Mouse (Mus musculus) embryonic facial prominence, embryonic 13.5 days (tissue): ENCODE results near the gene Adamts3. TPM values are rescaled to one million over a fixed set of nuclear protein-coding genes. Genes with fewer than 3 reads are reported as not detected.

Experiments
- ATAC-seq: fragments of 200-750 bp; cut with Nextera tagmentation; 2 replicates; pipeline ENCODE4 v1.8.0; 2017; ENCODE audit warnings: low read depth; ENCODE audit not compliant: insufficient number of reproducible peaks, insufficient read depth, low FRiP score, low TSS enrichment
- H3K27ac ChIP-seq: fragments of 300-500 bp; sonication (generic); 2 replicates; pipeline ENCODE4 v1.5.1; 2015; ENCODE audit warnings: moderate library complexity, mild to moderate bottlenecking, inconsistent platforms
- H3K27me3 ChIP-seq: fragments of 300-500 bp; sonication (generic); 2 replicates; pipeline ENCODE4 v1.6.1; 2015; ENCODE audit warnings: mild to moderate bottlenecking, inconsistent platforms
- H3K36me3 ChIP-seq: fragments of 300-500 bp; sonication (generic); 2 replicates; pipeline ENCODE4 v1.6.1; 2015; ENCODE audit warnings: mild to moderate bottlenecking, inconsistent platforms
- H3K4me1 ChIP-seq: fragments of 300-500 bp; sonication (generic); 2 replicates; pipeline ENCODE4 v1.6.1; 2015; ENCODE audit warnings: inconsistent platforms
- H3K4me2 ChIP-seq: fragments of 300-500 bp; sonication (generic); 2 replicates; pipeline ENCODE4 v1.6.1; 2015; ENCODE audit warnings: moderate library complexity, mild to moderate bottlenecking, inconsistent platforms
- H3K4me3 ChIP-seq: fragments of 300-500 bp; sonication (generic); 2 replicates; pipeline ENCODE4 v1.5.1; 2015; ENCODE audit warnings: mild to moderate bottlenecking, inconsistent platforms
- H3K9ac ChIP-seq: fragments of 300-500 bp; sonication (generic); 2 replicates; pipeline ENCODE4 v1.6.1; 2015; ENCODE audit warnings: mild to moderate bottlenecking, inconsistent platforms
- H3K9me3 ChIP-seq: fragments of 300-500 bp; sonication (generic); 2 replicates; pipeline ENCODE4 v1.6.1; 2016; ENCODE audit warnings: inconsistent platforms
- WGBS: fragments of 180-500 bp; shearing (Covaris S2); methylation state at CpG from one replicate; pipeline ENCODE4 v1.1.7; 2015; ENCODE audit warnings: mixed read lengths; 5-methylcytosine and 5-hydroxymethylcytosine counted together
- polyA plus RNA-seq: library from polyadenylated mRNA; unstranded; fragments of >200 nt; fragmentation: Nextera tagmentation; extraction: Ambion mirVana; gene quantifications from 2 replicates; pipeline ENCODE4 v1.2.1, GENCODE M21; 2015

Gene Adamts3
- polyA plus RNA-seq, 1 experiment from 2014 or later = 4.8 TPM

- WGBS = 18% methylated on average over 1 of the region's 1 CpGs
- no peaks in the 10 kb centered on the region for H3K27me3 ChIP-seq
- no peak overlapping the region for H3K4me2 ChIP-seq
- H3K36me3 ChIP-seq = peaks cover 12% of the 10 kb centered on the region
- peaks cover 13% of the 10 kb centered on the region for H3K4me1 ChIP-seq
- ATAC-seq = no peak
- H3K9ac ChIP-seq = no peak overlapping the region
- H3K27ac ChIP-seq = peak overlapping the region; percentile 48
- H3K9me3 ChIP-seq = no peaks in the 10 kb centered on the region
- H3K4me3 ChIP-seq = no peak overlapping the region
These were observed 178.9 kb downstream of the Adamts3 start for GRCm38 (mm10) chr5:89704264-89704663.

GRCm38 (mm10) chr5:89701241-89702007, 181.7 kb downstream of the Adamts3 start:
- Histone ChIP-seq H3K4me3 (no peak overlapping the region), H3K4me2 (no peak overlapping the region), H3K9me3 (no peaks in the 10 kb centered on the region), H3K36me3 (peaks cover 8% of the 10 kb centered on the region; the same call in 1 of the 2 replicates), H3K27ac (no peak overlapping the region), H3K9ac (no peak overlapping the region), H3K4me1 (peaks cover 13% of the 10 kb centered on the region), H3K27me3 (no peaks in the 10 kb centered on the region)
- 74% methylated on average over 9 of the region's 9 CpGs for WGBS
- ATAC-seq = peak; percentile 77

- Histone ChIP-seq H3K27ac (no peak overlapping the region), H3K4me1 (no peaks in the 10 kb centered on the region), H3K4me2 (no peak overlapping the region), H3K9ac (no peak overlapping the region), H3K4me3 (no peak overlapping the region), H3K9me3 (no peaks in the 10 kb centered on the region), H3K27me3 (no peaks in the 10 kb centered on the region), H3K36me3 (no peaks in the 10 kb centered on the region)
- 87% methylated on average over 1 of the region's 1 CpGs for WGBS
- no peak for ATAC-seq
These were observed 195.3 kb downstream of the Adamts3 start for GRCm38 (mm10) chr5:89687826-89688225.

GRCm38 (mm10) chr5:89679871-89680536, 203.1 kb downstream of the Adamts3 start:
- Histone ChIP-seq H3K4me1 (no peaks in the 10 kb centered on the region), H3K9me3 (no peaks in the 10 kb centered on the region)

DNA sequence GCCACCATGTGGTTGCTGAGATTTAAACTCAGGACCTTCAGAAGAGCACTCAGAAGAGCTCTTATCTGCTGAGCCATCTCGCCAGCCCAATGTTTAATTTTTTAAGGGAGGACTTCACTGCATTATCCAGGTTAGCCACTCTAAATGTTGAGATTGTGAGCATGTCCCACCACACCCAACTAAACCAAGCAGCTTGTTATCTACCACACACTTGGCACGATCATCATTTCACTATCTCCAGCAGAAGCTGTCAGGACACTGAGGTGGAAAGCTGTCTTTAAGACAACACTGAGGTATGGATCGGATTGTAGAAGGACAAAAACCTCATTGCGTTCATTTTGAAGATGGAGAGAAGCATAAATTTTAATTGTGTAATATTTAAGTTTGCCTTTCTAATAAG, 205.0 kb downstream of the Adamts3 start:
- Histone ChIP-seq H3K36me3 (no peaks in the 10 kb centered on the region), H3K9ac (no peak overlapping the region), H3K4me2 (no peak overlapping the region), H3K4me3 (no peak overlapping the region), H3K4me1 (no peaks in the 10 kb centered on the region), H3K9me3 (no peaks in the 10 kb centered on the region), H3K27ac (no peak overlapping the region), H3K27me3 (no peaks in the 10 kb centered on the region)
- ATAC-seq = no peak
- 92% methylated on average over 4 of the region's 4 CpGs for WGBS

More at GRCm38 (mm10) chr5:89679871-89680536, 203.1 kb downstream of the Adamts3 start:
- Histone ChIP-seq H3K27me3 (no peaks in the 10 kb centered on the region), H3K4me3 (no peak overlapping the region), H3K27ac (no peak overlapping the region), H3K9ac (no peak overlapping the region), H3K4me2 (peak overlapping the region; percentile 31; the same call in 1 of the 2 replicates), H3K36me3 (no peaks in the 10 kb centered on the region)
- ATAC-seq = no peak
- WGBS = 65% methylated on average over 5 of the region's 5 CpGs

DNA sequence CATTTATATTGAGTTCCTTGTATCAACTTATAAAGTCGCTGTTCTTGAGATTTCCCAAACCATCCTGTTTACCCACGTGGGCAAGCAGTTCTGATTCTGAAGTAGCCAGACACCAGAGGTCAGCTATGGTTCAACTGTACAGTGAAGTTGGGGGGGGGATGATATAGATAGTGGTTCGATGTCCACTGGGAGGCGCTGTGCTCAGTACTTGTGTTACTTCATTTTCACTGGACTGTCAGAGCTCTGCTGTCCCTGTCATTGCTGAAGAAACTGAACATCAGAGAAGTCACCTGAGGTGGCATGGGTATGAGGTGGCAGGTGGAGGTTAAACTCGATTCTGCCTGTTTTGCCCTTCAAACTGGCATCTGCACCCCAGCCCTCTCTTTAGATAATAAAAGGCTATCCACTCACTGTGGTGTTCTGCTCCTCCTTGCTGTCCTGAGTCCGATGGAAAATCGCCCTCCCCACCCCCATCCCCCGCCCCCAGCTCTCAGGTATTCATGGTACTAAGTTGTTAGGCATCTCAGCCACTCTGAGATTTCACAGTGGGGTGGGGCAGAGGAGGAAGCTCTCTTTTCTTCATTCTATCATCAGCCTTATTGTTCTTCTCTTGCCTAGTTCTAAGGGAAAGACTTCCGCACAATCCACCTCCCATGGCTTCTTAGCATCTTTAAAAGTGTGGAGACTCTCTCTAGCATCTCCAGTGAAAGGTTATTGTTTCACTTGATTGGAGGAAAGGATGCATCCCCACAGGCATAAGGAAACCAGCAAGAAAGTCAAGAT, 208.9 kb downstream of the Adamts3 start:
- no peak overlapping the region for H3K4me2 ChIP-seq
- H3K4me3 ChIP-seq = no peak overlapping the region
- ATAC-seq = no peak
- no peak overlapping the region for H3K9ac ChIP-seq
- H3K27me3 ChIP-seq = no peaks in the 10 kb centered on the region
- no peaks in the 10 kb centered on the region for H3K36me3 ChIP-seq
- no peaks in the 10 kb centered on the region for H3K9me3 ChIP-seq
- WGBS = 81% methylated on average over 9 of the region's 9 CpGs
- no peak overlapping the region for H3K27ac ChIP-seq
- H3K4me1 ChIP-seq = no peaks in the 10 kb centered on the region

DNA sequence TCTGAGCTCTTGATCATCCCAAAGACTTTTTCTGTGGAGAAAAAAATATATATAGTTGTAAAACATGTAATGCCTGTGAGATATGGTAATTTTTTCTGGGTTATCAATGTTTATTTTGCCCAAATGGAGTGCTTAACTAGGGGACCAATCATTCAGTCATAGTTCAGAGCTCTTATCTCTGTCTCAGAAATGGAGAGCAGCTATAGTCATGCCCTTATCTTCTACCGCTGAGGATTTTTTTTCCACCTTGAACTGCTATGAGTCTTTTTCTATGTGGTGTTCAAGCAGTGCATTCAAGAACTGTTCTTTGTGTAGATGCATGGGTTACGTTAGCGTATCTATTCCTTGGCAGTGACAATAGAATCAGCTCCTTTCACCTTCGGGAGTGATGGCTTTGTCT, 210.2 kb downstream of the Adamts3 start:
- Histone ChIP-seq H3K4me3 (no peak overlapping the region), H3K4me2 (no peak overlapping the region), H3K27me3 (no peaks in the 10 kb centered on the region), H3K36me3 (no peaks in the 10 kb centered on the region), H3K9ac (no peak overlapping the region), H3K27ac (no peak overlapping the region), H3K4me1 (no peaks in the 10 kb centered on the region), H3K9me3 (no peaks in the 10 kb centered on the region)
- 90% methylated on average over 4 of the region's 4 CpGs for WGBS
- no peak for ATAC-seq

GRCm38 (mm10) chr5:89654327-89654726, 228.8 kb downstream of the Adamts3 start:
- Histone ChIP-seq H3K27ac (no peak overlapping the region), H3K36me3 (no peaks in the 10 kb centered on the region), H3K27me3 (no peaks in the 10 kb centered on the region), H3K4me1 (no peaks in the 10 kb centered on the region), H3K4me2 (no peak overlapping the region), H3K9ac (no peak overlapping the region), H3K9me3 (no peaks in the 10 kb centered on the region), H3K4me3 (no peak overlapping the region)
- no peak for ATAC-seq
- WGBS = 85% methylated on average over 1 of the region's 1 CpGs

GRCm38 (mm10) chr5:89653862-89654261, 229.3 kb downstream of the Adamts3 start:
- H3K27me3 ChIP-seq = no peaks in the 10 kb centered on the region
- no peak for ATAC-seq
- WGBS = 81% methylated on average over 2 of the region's 2 CpGs

DNA sequence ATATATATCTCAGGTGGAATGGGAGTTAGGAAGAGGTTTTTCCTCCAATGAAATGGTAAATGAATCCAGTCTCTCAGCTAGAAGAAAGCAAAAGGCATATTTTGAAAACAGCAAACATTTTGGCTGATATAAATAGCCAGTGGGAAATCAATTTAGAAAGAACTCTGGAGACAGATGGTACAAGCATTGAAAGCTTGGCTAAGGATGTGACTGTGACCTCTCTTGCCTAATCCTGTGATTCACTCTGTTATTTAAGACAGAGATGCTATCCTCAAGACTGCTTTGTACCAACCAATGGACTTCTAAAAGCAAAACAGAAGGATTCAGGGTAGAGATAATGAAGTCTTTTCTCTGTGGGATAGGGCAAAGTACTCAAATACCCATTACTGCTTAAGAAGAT, 236.2 kb downstream of the Adamts3 start:
- Histone ChIP-seq H3K27ac (no peak overlapping the region), H3K27me3 (no peaks in the 10 kb centered on the region), H3K36me3 (no peaks in the 10 kb centered on the region), H3K9me3 (no peaks in the 10 kb centered on the region), H3K9ac (no peak overlapping the region), H3K4me1 (no peaks in the 10 kb centered on the region), H3K4me3 (no peak overlapping the region), H3K4me2 (no peak overlapping the region)
- no peak for ATAC-seq

More at GRCm38 (mm10) chr5:89653862-89654261, 229.3 kb downstream of the Adamts3 start:
- no peaks in the 10 kb centered on the region for H3K9me3 ChIP-seq
- H3K4me2 ChIP-seq = no peak overlapping the region
- H3K27ac ChIP-seq = no peak overlapping the region
- H3K4me1 ChIP-seq = no peaks in the 10 kb centered on the region
- no peaks in the 10 kb centered on the region for H3K36me3 ChIP-seq
- no peak overlapping the region for H3K9ac ChIP-seq
- no peak overlapping the region for H3K4me3 ChIP-seq

- H3K9me3 ChIP-seq = no peaks in the 10 kb centered on the region
- no peaks in the 10 kb centered on the region for H3K27me3 ChIP-seq
- H3K4me3 ChIP-seq = no peak overlapping the region
- whole genome bisulfite sequencing = 86% methylated on average over 2 of the region's 2 CpGs
- H3K27ac ChIP-seq = no peak overlapping the region
- no peaks in the 10 kb centered on the region for H3K36me3 ChIP-seq
- no peak overlapping the region for H3K9ac ChIP-seq
- H3K4me1 ChIP-seq = no peaks in the 10 kb centered on the region
- no peak overlapping the region for H3K4me2 ChIP-seq
- ATAC-seq = no peak
These were observed 247.7 kb downstream of the Adamts3 start for GRCm38 (mm10) chr5:89635434-89635833.
